Mouse (Mus musculus) lung, embryonic 14.5 days (tissue): ENCODE measurements at regions not wholly inside any gene's neighbourhood (a gene's known extent, or its start where the extent isn't known, plus 50 kb on each side); places are given as distances from the start of the nearest gene placed in this dataset.
A peak's percentile ranks its signal among the peaks of the same experiment; 100 is the strongest.

Source experiments
- ATAC-seq: fragments of 200-750 bp; cut with Nextera tagmentation; 2 replicates; pipeline ENCODE4 v1.8.0; 2017; ENCODE audit warnings: mild to moderate bottlenecking, moderate TSS enrichment, moderate library complexity; ENCODE audit not compliant: insufficient read depth
- DNase-seq: peaks from one replicate; pipeline ENCODE4 v3.0.0-alpha.2; 2015
- H3K27ac ChIP-seq: fragments of 300-500 bp; sonication (generic); 2 replicates; pipeline ENCODE4 v1.5.1; 2014; ENCODE audit warnings: low read depth, mild to moderate bottlenecking, moderate library complexity
- H3K27me3 ChIP-seq: fragments of 300-500 bp; sonication (generic); 2 replicates; pipeline ENCODE4 v1.6.1; 2014; ENCODE audit warnings: low read length, control low read depth; ENCODE audit not compliant: insufficient read depth
- H3K36me3 ChIP-seq: fragments of 300-500 bp; sonication (generic); 2 replicates; pipeline ENCODE4 v1.6.1; 2014; ENCODE audit warnings: control low read depth; ENCODE audit not compliant: insufficient read depth
- H3K4me1 ChIP-seq: fragments of 300-500 bp; sonication (generic); 2 replicates; pipeline ENCODE4 v1.6.1; 2014; ENCODE audit warnings: antibody characterized with exemption, control low read depth; ENCODE audit not compliant: insufficient read depth
- H3K4me2 ChIP-seq: fragments of 300-500 bp; sonication (generic); 2 replicates; pipeline ENCODE4 v1.6.1; 2014; ENCODE audit warnings: mild to moderate bottlenecking
- H3K4me3 ChIP-seq: fragments of 300-500 bp; sonication (generic); 2 replicates; pipeline ENCODE4 v1.5.1; 2014; ENCODE audit warnings: low read depth, low read length
- H3K9ac ChIP-seq: fragments of 300-500 bp; sonication (generic); 2 replicates; pipeline ENCODE4 v1.6.1; 2014
- H3K9me3 ChIP-seq: fragments of 300-500 bp; sonication (generic); 2 replicates; pipeline ENCODE4 v1.6.1; 2016; ENCODE audit warnings: low read depth, low read length, control low read depth
- CTCF ChIP-seq: IDR thresholded peaks from 2 replicates; pipeline ENCODE4 v1.5.1; 2016; ENCODE audit warnings: antibody characterized with exemption, low read depth
- WGBS: fragments of 180-500 bp; shearing (Covaris S2); extraction: QIAGEN DNeasy Blood & Tissue Kit; methylation state at CpG from one replicate; pipeline ENCODE4 v1.1.7; 2014; 5-methylcytosine and 5-hydroxymethylcytosine counted together

DNA sequence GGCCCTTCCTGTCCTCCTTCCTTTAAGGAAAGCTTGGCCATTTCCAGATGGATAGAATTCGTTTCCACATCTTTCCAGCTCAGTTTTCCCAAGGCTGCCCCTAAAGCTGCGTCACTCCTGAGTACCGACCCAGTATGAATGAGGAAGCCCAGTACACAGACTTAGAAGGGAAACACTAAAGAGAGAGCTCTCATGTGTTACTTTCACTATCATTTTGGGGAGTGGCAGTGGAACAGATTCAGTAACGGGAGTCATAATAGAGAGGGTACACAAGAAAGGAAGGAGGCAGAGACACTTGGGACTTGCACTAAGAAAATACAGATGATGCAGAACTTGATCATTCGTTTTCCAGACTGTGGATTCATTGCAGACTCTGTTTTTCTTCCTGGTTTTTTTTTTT, 210.1 kb downstream of the Tle4 start:
- ATAC-seq (no peak), DNase-seq (no peak)
- Histone ChIP-seq H3K9me3 (no peaks in the 10 kb centered on the region), H3K4me3 (no peak overlapping the region), H3K36me3 (no peaks in the 10 kb centered on the region), H3K9ac (no peak overlapping the region), H3K4me1 (0 out of 2 replicates have a peak, but pooled peaks cover 12% of the 10 kb centered on the region), H3K27me3 (no peaks in the 10 kb centered on the region), H3K4me2 (no peak overlapping the region), H3K27ac (no peak overlapping the region)
- no peak for TF ChIP-seq CTCF
- 81% methylated on average over 5 of the region's 5 CpGs for WGBS

- H3K27ac ChIP-seq: no peak overlapping the region
- H3K9me3 ChIP-seq: no peaks in the 10 kb centered on the region
- H3K27me3 ChIP-seq: no peaks in the 10 kb centered on the region
- no peaks in the 10 kb centered on the region for H3K36me3 ChIP-seq
- H3K4me2 ChIP-seq: no peak overlapping the region
- H3K4me3 ChIP-seq: no peak overlapping the region
- WGBS: 39% methylated on average over 4 of the region's 4 CpGs
- DNase-seq (no peak), ATAC-seq (no peak)
- TF ChIP-seq CTCF: peak; percentile 27; the same call in 1 of the 2 replicates
- no peak overlapping the region for H3K9ac ChIP-seq
- H3K4me1 ChIP-seq: 0 out of 2 replicates have a peak, but pooled peaks cover 12% of the 10 kb centered on the region
These were observed 209.3 kb downstream of the Tle4 start for GRCm38 (mm10) chr19:14388539-14388938.

- no peak for TF ChIP-seq CTCF
- peak; percentile 97 for ATAC-seq
- H3K4me3 ChIP-seq: no peak overlapping the region
- H3K9me3 ChIP-seq: no peaks in the 10 kb centered on the region
- WGBS: 28% methylated on average over 6 of the region's 6 CpGs
- DNase-seq: peak; percentile 88
- no peak overlapping the region for H3K27ac ChIP-seq
- no peaks in the 10 kb centered on the region for H3K36me3 ChIP-seq
- H3K27me3 ChIP-seq: no peaks in the 10 kb centered on the region
- H3K4me2 ChIP-seq: no peak overlapping the region
- H3K4me1 ChIP-seq: 0 out of 2 replicates have a peak, but pooled peaks cover 12% of the 10 kb centered on the region
- H3K9ac ChIP-seq: no peak overlapping the region
These were observed 207.7 kb downstream of the Tle4 start for GRCm38 (mm10) chr19:14389881-14390837.

- DNase-seq (peak; percentile 69), ATAC-seq (peak; percentile 41; the same call in 1 of the 2 replicates)
- TF ChIP-seq CTCF: no peak
- H3K9ac ChIP-seq: no peak overlapping the region
- no peak overlapping the region for H3K4me3 ChIP-seq
- 0 out of 2 replicates have a peak, but pooled peaks cover 9% of the 10 kb centered on the region for H3K4me1 ChIP-seq
- H3K27ac ChIP-seq: no peak overlapping the region
- H3K27me3 ChIP-seq: no peaks in the 10 kb centered on the region
- H3K4me2 ChIP-seq: no peak overlapping the region
- no peaks in the 10 kb centered on the region for H3K36me3 ChIP-seq
- no peaks in the 10 kb centered on the region for H3K9me3 ChIP-seq
- WGBS: 24% methylated on average over 2 of the region's 2 CpGs
These were observed 206.9 kb downstream of the Tle4 start for GRCm38 (mm10) chr19:14390914-14391313.
